In genomic region chr2:158606511-158606964, GRCm38 (mm10) we compare ENCODE assay signal across 13 mouse cellular contexts. TPM values are rescaled to one million over a fixed set of nuclear protein-coding genes. Genes with fewer than 3 reads are reported as not detected.
DNase-seq lines count a peak whose midpoint lies in the region; ATAC-seq lines count a peak whose summit lies in the region.
"Had no signal": no experiment of that assay in that cellular context is flagged by ENCODE, and none has a peak within 500 bp of the region (broad histone marks: within the 10 kb centered on the region; RNA-seq: fewer than 3 reads in every experiment).

No protein-coding gene starts in this region.

- ATAC-seq in neural tube, embryonic 11.5 days (ENCODE audit: insufficient read depth, low FRiP score, low TSS enrichment), result no peak
- ATAC-seq in forebrain, embryonic 13.5 days, result peak; percentile 36; the same call in 1 of the 2 replicates
- peak; percentile 55; the same call in 1 of the 2 replicates for ATAC-seq in liver, embryonic 12.5 days
- ATAC-seq in neural tube, embryonic 15.5 days (ENCODE audit: low FRiP score), result no peak
- no peak for ATAC-seq in frontal cortex, adult (ENCODE audit: low TSS enrichment)
- no peak for ATAC-seq in erythroblast, adult 5-6 weeks (replicated peaks; ENCODE audit: low FRiP score, poor library complexity, severe bottlenecking)
- ATAC-seq: Patski had no signal

- 9% methylated on average over 4 of the region's 4 CpGs for WGBS in neural tube, embryonic 11.5 days
- whole genome bisulfite sequencing in forebrain, embryonic 13.5 days, result 5% methylated on average over 4 of the region's 4 CpGs
- 3% methylated on average over 4 of the region's 4 CpGs for WGBS in liver, embryonic 12.5 days (ENCODE audit: insufficient replicate concordance)
- 5% methylated on average over 4 of the region's 4 CpGs for WGBS in neural tube, embryonic 15.5 days

- H3K4me3 ChIP-seq in neural tube, embryonic 11.5 days (ENCODE audit: low read depth, low read length), result no peak overlapping the region; the same call in 1 of the 2 replicates
- peak overlapping the region; percentile 54 for H3K4me3 ChIP-seq in forebrain, embryonic 13.5 days
- no peak overlapping the region for H3K4me3 ChIP-seq in liver, embryonic 12.5 days
- peak overlapping the region; percentile 50 for H3K4me3 ChIP-seq in neural tube, embryonic 15.5 days (replicated peaks)
- H3K4me3 ChIP-seq: megakaryocyte, embryonic 14.5 days had no signal

- peaks cover 56% of the 10 kb centered on the region for H3K27me3 ChIP-seq in neural tube, embryonic 11.5 days (ENCODE audit: control insufficient read depth, insufficient read depth, low read length)
- H3K27me3 ChIP-seq in forebrain, embryonic 13.5 days, result peaks cover 70% of the 10 kb centered on the region
- H3K27me3 ChIP-seq in liver, embryonic 12.5 days (replicated peaks), result peaks cover 89% of the 10 kb centered on the region
- H3K27me3 ChIP-seq in neural tube, embryonic 15.5 days (replicated peaks), result peaks cover 58% of the 10 kb centered on the region

- peak overlapping the region; percentile 18; the same call in 1 of the 2 replicates for H3K9ac ChIP-seq in neural tube, embryonic 11.5 days (ENCODE audit: low read length)
- H3K9ac ChIP-seq in forebrain, embryonic 13.5 days, result peak overlapping the region; percentile 85
- H3K9ac ChIP-seq in liver, embryonic 12.5 days, result no peak overlapping the region
- H3K9ac ChIP-seq in neural tube, embryonic 15.5 days (replicated peaks), result peak overlapping the region; percentile 36

- no peaks in the 10 kb centered on the region for H3K9me3 ChIP-seq in neural tube, embryonic 11.5 days (ENCODE audit: control insufficient read depth, low read length)
- H3K9me3 ChIP-seq in forebrain, embryonic 13.5 days (replicated peaks), result no peaks in the 10 kb centered on the region
- no peaks in the 10 kb centered on the region for H3K9me3 ChIP-seq in liver, embryonic 12.5 days (replicated peaks)
- no peaks in the 10 kb centered on the region for H3K9me3 ChIP-seq in neural tube, embryonic 15.5 days (replicated peaks)
- H3K9me3 ChIP-seq: megakaryocyte, embryonic 14.5 days had no signal

- DNase-seq in neural tube, embryonic 11.5 days (ENCODE audit: low spot score), result peak; percentile 61
- no peak for DNase-seq in neural tube, embryonic 10.5 days (ENCODE audit: extremely low spot score, low spot score)
- no peak for DNase-seq in kidney, adult 9 months
- DNase-seq: thymus, postnatal 25 days had no signal

- H3K4me1 ChIP-seq in neural tube, embryonic 11.5 days (ENCODE audit: control insufficient read depth, insufficient read depth, low read length), result peaks cover 2% of the 10 kb centered on the region; the same call in 1 of the 2 replicates
- H3K4me1 ChIP-seq in forebrain, embryonic 13.5 days, result peaks cover 46% of the 10 kb centered on the region
- peaks cover 32% of the 10 kb centered on the region for H3K4me1 ChIP-seq in liver, embryonic 12.5 days
- H3K4me1 ChIP-seq in neural tube, embryonic 15.5 days, result peaks cover 37% of the 10 kb centered on the region

- H3K4me2 ChIP-seq in neural tube, embryonic 11.5 days (ENCODE audit: low read depth), result no peak overlapping the region
- H3K4me2 ChIP-seq in forebrain, embryonic 13.5 days, result peak overlapping the region; percentile 64
- peak overlapping the region; percentile 31 for H3K4me2 ChIP-seq in liver, embryonic 12.5 days
- H3K4me2 ChIP-seq in neural tube, embryonic 15.5 days, result peak overlapping the region; percentile 53

- peak overlapping the region; percentile 47; the same call in 1 of the 2 replicates for H3K27ac ChIP-seq in neural tube, embryonic 11.5 days (ENCODE audit: low read depth, low read length)
- H3K27ac ChIP-seq in forebrain, embryonic 13.5 days, result peak overlapping the region; percentile 95
- no peak overlapping the region for H3K27ac ChIP-seq in liver, embryonic 12.5 days
- H3K27ac ChIP-seq in neural tube, embryonic 15.5 days (replicated peaks), result peak overlapping the region; percentile 88

- H3K36me3 ChIP-seq in neural tube, embryonic 11.5 days (ENCODE audit: control insufficient read depth, insufficient read depth, low read length), result no peaks in the 10 kb centered on the region
- H3K36me3 ChIP-seq in forebrain, embryonic 13.5 days (ENCODE audit: poor library complexity, severe bottlenecking), result no peaks in the 10 kb centered on the region
- H3K36me3 ChIP-seq in liver, embryonic 12.5 days, result no peaks in the 10 kb centered on the region
- H3K36me3 ChIP-seq in neural tube, embryonic 15.5 days, result no peaks in the 10 kb centered on the region

RNA-seq across cellular contexts. Expression of gene Slc32a1, which starts 4.0 kb away (rescaled TPM):
- 1.6 and 2.4 TPM in 2 replicates for polyA plus RNA-seq in neural tube, embryonic 11.5 days (2014; fragmentation: Nextera tagmentation; extraction: Ambion mirVana)
- 4.8 and 5.6 TPM in 2 replicates for polyA plus RNA-seq in forebrain, embryonic 13.5 days (2015; fragmentation: Nextera tagmentation; extraction: Ambion mirVana)
- polyA plus RNA-seq in liver, embryonic 12.5 days (2016; fragmentation: Nextera tagmentation; extraction: Ambion mirVana), result not detected in 2 replicates
- polyA plus RNA-seq in neural tube, embryonic 15.5 days (2015; fragmentation: Nextera tagmentation; extraction: Ambion mirVana), result 9.7 and 11.1 TPM in 2 replicates
- not detected in 2 replicates for total RNA-seq in erythroblast, adult 5-6 weeks (2015; ENCODE audit: low replicate concordance)
- not detected in 2 replicates for total RNA-seq in erythroblast, adult 5-6 weeks (2017; ENCODE audit: low replicate concordance)
- polyA plus RNA-seq: heart, postnatal 0 days; Patski; small intestine, adult 2 months had no signal

RNA-seq across cellular contexts. Expression of gene Actr5, which starts 18.1 kb away (rescaled TPM):
- polyA plus RNA-seq in neural tube, embryonic 11.5 days (2014; fragmentation: Nextera tagmentation; extraction: Ambion mirVana), result 15.1 and 16.6 TPM in 2 replicates
- polyA plus RNA-seq in forebrain, embryonic 13.5 days (2015; fragmentation: Nextera tagmentation; extraction: Ambion mirVana), result 11.5 and 14.1 TPM in 2 replicates
- 12.5 and 13.3 TPM in 2 replicates for polyA plus RNA-seq in liver, embryonic 12.5 days (2016; fragmentation: Nextera tagmentation; extraction: Ambion mirVana)
- 11.4 TPM in 2 replicates for polyA plus RNA-seq in neural tube, embryonic 15.5 days (2015; fragmentation: Nextera tagmentation; extraction: Ambion mirVana)
- total RNA-seq in erythroblast, adult 5-6 weeks (2015; ENCODE audit: low replicate concordance), result 3.1 and 6.5 TPM in 2 replicates
- total RNA-seq in erythroblast, adult 5-6 weeks (2017; ENCODE audit: low replicate concordance), result 4.0 and 7.4 TPM in 2 replicates

RNA-seq across cellular contexts. Expression of gene Ppp1r16b, which starts 58.7 kb away (rescaled TPM):
- polyA plus RNA-seq in neural tube, embryonic 11.5 days (2014; fragmentation: Nextera tagmentation; extraction: Ambion mirVana), result 3.9 and 4.0 TPM in 2 replicates
- polyA plus RNA-seq in forebrain, embryonic 13.5 days (2015; fragmentation: Nextera tagmentation; extraction: Ambion mirVana), result 7.8 and 8.4 TPM in 2 replicates
- 1.9 and 2.0 TPM in 2 replicates for polyA plus RNA-seq in liver, embryonic 12.5 days (2016; fragmentation: Nextera tagmentation; extraction: Ambion mirVana)
- polyA plus RNA-seq in neural tube, embryonic 15.5 days (2015; fragmentation: Nextera tagmentation; extraction: Ambion mirVana), result 25.3 and 26.6 TPM in 2 replicates
- not detected in 2 replicates for total RNA-seq in erythroblast, adult 5-6 weeks (2015; ENCODE audit: low replicate concordance)
- total RNA-seq in erythroblast, adult 5-6 weeks (2017; ENCODE audit: low replicate concordance), result 0.14 TPM in 1 of 2 replicates, not detected in the other

Comparison
In these comparisons a context has a peak if more than half of its experiments do, and no peak if none do; other contexts are left out.
1. H3K4me3 ChIP-seq: peak in forebrain, embryonic 13.5 days (single experiment) and neural tube, embryonic 15.5 days (single experiment); none in neural tube, embryonic 11.5 days (single experiment) and liver, embryonic 12.5 days (single experiment).
2. ATAC-seq: peak in forebrain, embryonic 13.5 days (single experiment) and liver, embryonic 12.5 days (single experiment); none in neural tube, embryonic 11.5 days (single experiment), neural tube, embryonic 15.5 days (single experiment), frontal cortex, adult (single experiment) and erythroblast, adult 5-6 weeks (single experiment).